In genomic region chr16:87567572-87567971, GRCm38 (mm10) we compare ENCODE assay signal across 8 mouse cellular contexts. TPM values are rescaled to one million over a fixed set of nuclear protein-coding genes. Genes with fewer than 3 reads are reported as not detected.
A peak's percentile ranks its signal among the peaks of the same experiment; 100 is the strongest.
DNase-seq lines count a peak whose midpoint lies in the region; ATAC-seq and TF ChIP-seq lines count a peak whose summit lies in the region.

No protein-coding gene starts in this region.

- no peak for TF ChIP-seq EP300 in stomach, postnatal 0 days (optimal IDR thresholded peaks at IDR 0.05)

- no peaks in the 10 kb centered on the region for H3K4me1 ChIP-seq in midbrain, postnatal 0 days (ENCODE audit: insufficient read depth, low read length)
- no peaks in the 10 kb centered on the region for H3K4me1 ChIP-seq in midbrain, embryonic 11.5 days (ENCODE audit: control insufficient read depth, insufficient read depth, low read length)
- 0 out of 2 replicates have a peak, but pooled peaks cover 6% of the 10 kb centered on the region for H3K4me1 ChIP-seq in forebrain, postnatal 0 days (ENCODE audit: insufficient read depth)
- no peaks in the 10 kb centered on the region for H3K4me1 ChIP-seq in stomach, postnatal 0 days (replicated peaks; ENCODE audit: control insufficient read depth, insufficient read depth)
- no peaks in the 10 kb centered on the region for H3K4me1 ChIP-seq in intestine, embryonic 15.5 days (replicated peaks)

- no peak for TF ChIP-seq CTCF in midbrain, postnatal 0 days (IDR thresholded peaks at IDR 0.05)
- no peak for TF ChIP-seq CTCF in forebrain, postnatal 0 days (IDR thresholded peaks at IDR 0.05; ENCODE audit: low read depth)
- TF ChIP-seq CTCF in left cerebral cortex, adult 2 months (IDR thresholded peaks at IDR 0.05), result no peak
- TF ChIP-seq CTCF in stomach, postnatal 0 days (IDR thresholded peaks at IDR 0.05; ENCODE audit: low read depth), result no peak

- no peak overlapping the region for H3K27ac ChIP-seq in midbrain, postnatal 0 days (ENCODE audit: low read depth, low read length)
- no peak overlapping the region for H3K27ac ChIP-seq in midbrain, embryonic 11.5 days (ENCODE audit: low read depth, low read length)
- peak overlapping the region; percentile 64 for H3K27ac ChIP-seq in forebrain, postnatal 0 days (ENCODE audit: low read depth, low read length)
- H3K27ac ChIP-seq in left cerebral cortex, adult 2 months, result peak overlapping the region; percentile 30; the same call in 1 of the 2 replicates
- H3K27ac ChIP-seq in stomach, postnatal 0 days (replicated peaks), result no peak overlapping the region
- no peak overlapping the region for H3K27ac ChIP-seq in intestine, embryonic 15.5 days

- peak; percentile 84 for DNase-seq in midbrain, postnatal 0 days (ENCODE audit: low spot score)
- no peak for DNase-seq in midbrain, embryonic 11.5 days (ENCODE audit: low spot score, missing footprints)
- peak; percentile 94 for DNase-seq in forebrain, postnatal 0 days
- peak; percentile 43 to 50 for DNase-seq in left cerebral cortex, adult 2 months (ENCODE audit: extremely low spot score in 1 of 2, low spot score in 2 of 2)
- DNase-seq in stomach, postnatal 0 days (ENCODE audit: low spot score), result no peak
- no peak for DNase-seq in spleen, postnatal 14 days (ENCODE audit: low spot score in 2 of 2)
- DNase-seq in adrenal gland, postnatal 4 days (ENCODE audit: low spot score in 2 of 2), result no peak

- no peaks in the 10 kb centered on the region for H3K36me3 ChIP-seq in midbrain, postnatal 0 days (ENCODE audit: insufficient read depth, low read length)
- no peaks in the 10 kb centered on the region for H3K36me3 ChIP-seq in midbrain, embryonic 11.5 days (ENCODE audit: control insufficient read depth, insufficient read depth, low read length)
- no peaks in the 10 kb centered on the region for H3K36me3 ChIP-seq in forebrain, postnatal 0 days (ENCODE audit: insufficient read depth)
- H3K36me3 ChIP-seq in stomach, postnatal 0 days (ENCODE audit: control insufficient read depth, insufficient read depth, low read length), result no peaks in the 10 kb centered on the region
- H3K36me3 ChIP-seq in intestine, embryonic 15.5 days, result no peaks in the 10 kb centered on the region

- intact Hi-C loops in left cerebral cortex, adult 2 months (cut with DNase I), result no loop called here

- no peak for ATAC-seq in midbrain, postnatal 0 days (ENCODE audit: low FRiP score)
- ATAC-seq in midbrain, embryonic 11.5 days (ENCODE audit: low FRiP score), result no peak
- ATAC-seq in forebrain, postnatal 0 days, result peak; percentile 91
- ATAC-seq in stomach, postnatal 0 days (ENCODE audit: low FRiP score, low TSS enrichment), result no peak
- no peak for ATAC-seq in intestine, embryonic 15.5 days

- 78% methylated on average over 13 of the region's 13 CpGs for WGBS in midbrain, postnatal 0 days
- 90% methylated on average over 13 of the region's 13 CpGs for WGBS in midbrain, embryonic 11.5 days
- 40% methylated on average over 13 of the region's 13 CpGs for WGBS in forebrain, postnatal 0 days
- 30% methylated on average over 13 of the region's 13 CpGs for WGBS in stomach, postnatal 0 days
- WGBS in intestine, embryonic 15.5 days, result 64% methylated on average over 13 of the region's 13 CpGs

- no peaks in the 10 kb centered on the region for H3K27me3 ChIP-seq in midbrain, postnatal 0 days (ENCODE audit: insufficient read depth, low read length)
- H3K27me3 ChIP-seq in midbrain, embryonic 11.5 days (ENCODE audit: control insufficient read depth, insufficient read depth, low read length), result no peaks in the 10 kb centered on the region
- H3K27me3 ChIP-seq in forebrain, postnatal 0 days (ENCODE audit: insufficient read depth, low read length), result no peaks in the 10 kb centered on the region
- H3K27me3 ChIP-seq in stomach, postnatal 0 days (ENCODE audit: control insufficient read depth, insufficient read depth, low read length), result no peaks in the 10 kb centered on the region
- H3K27me3 ChIP-seq in intestine, embryonic 15.5 days (replicated peaks), result no peaks in the 10 kb centered on the region

- no peak overlapping the region for H3K9ac ChIP-seq in midbrain, postnatal 0 days (replicated peaks; ENCODE audit: low read length, poor library complexity, severe bottlenecking)
- no peak overlapping the region for H3K9ac ChIP-seq in midbrain, embryonic 11.5 days (ENCODE audit: low read length)
- no peak overlapping the region for H3K9ac ChIP-seq in forebrain, postnatal 0 days
- no peak overlapping the region for H3K9ac ChIP-seq in stomach, postnatal 0 days (ENCODE audit: low read length)
- H3K9ac ChIP-seq in intestine, embryonic 15.5 days, result no peak overlapping the region

- H3K9me3 ChIP-seq in midbrain, postnatal 0 days (ENCODE audit: low read length), result no peaks in the 10 kb centered on the region
- no peaks in the 10 kb centered on the region for H3K9me3 ChIP-seq in midbrain, embryonic 11.5 days (ENCODE audit: control insufficient read depth, low read length)
- H3K9me3 ChIP-seq in forebrain, postnatal 0 days (ENCODE audit: low read length), result no peaks in the 10 kb centered on the region
- H3K9me3 ChIP-seq in stomach, postnatal 0 days (ENCODE audit: control insufficient read depth, low read length), result no peaks in the 10 kb centered on the region
- H3K9me3 ChIP-seq in intestine, embryonic 15.5 days, result no peaks in the 10 kb centered on the region

- no peak overlapping the region for H3K4me2 ChIP-seq in midbrain, postnatal 0 days (ENCODE audit: low read depth, low read length, poor library complexity, severe bottlenecking)
- no peak overlapping the region for H3K4me2 ChIP-seq in midbrain, embryonic 11.5 days
- peak overlapping the region; percentile 18 for H3K4me2 ChIP-seq in forebrain, postnatal 0 days (ENCODE audit: low read depth)
- peak overlapping the region; percentile 34 for H3K4me2 ChIP-seq in stomach, postnatal 0 days (replicated peaks; ENCODE audit: low read depth)
- no peak overlapping the region for H3K4me2 ChIP-seq in intestine, embryonic 15.5 days (replicated peaks)

- H3K4me3 ChIP-seq in midbrain, postnatal 0 days (ENCODE audit: low read depth, low read length), result no peak overlapping the region
- H3K4me3 ChIP-seq in midbrain, embryonic 11.5 days (ENCODE audit: low read depth, low read length), result no peak overlapping the region
- H3K4me3 ChIP-seq in forebrain, postnatal 0 days (ENCODE audit: low read depth, low read length), result no peak overlapping the region
- H3K4me3 ChIP-seq in left cerebral cortex, adult 2 months, result peak overlapping the region; percentile 14; the same call in 1 of the 2 replicates
- no peak overlapping the region; the same call in 1 of the 2 replicates for H3K4me3 ChIP-seq in stomach, postnatal 0 days (ENCODE audit: low read depth, low read length)
- H3K4me3 ChIP-seq in intestine, embryonic 15.5 days (replicated peaks), result no peak overlapping the region

RNA-seq across cellular contexts. Expression of gene Map3k7cl, which starts 14.4 kb away (rescaled TPM):
- 0.38 TPM in 1 of 2 replicates, not detected in the other for total RNA-seq in midbrain, postnatal 0 days (2014; rRNA removed)
- polyA plus RNA-seq in midbrain, postnatal 0 days (2015; fragmentation: Nextera tagmentation; extraction: Ambion mirVana), result not detected in 2 replicates
- not detected in 2 replicates for polyA plus RNA-seq in midbrain, embryonic 11.5 days (2014; fragmentation: Nextera tagmentation; extraction: Ambion mirVana)
- total RNA-seq in forebrain, postnatal 0 days (2014; rRNA removed), result 0.15 TPM in 1 of 2 replicates, not detected in the other
- polyA plus RNA-seq in forebrain, postnatal 0 days (2015; fragmentation: Nextera tagmentation; extraction: Ambion mirVana), result not detected in 2 replicates
- total RNA-seq in left cerebral cortex, adult 2 months (2021), result under 1 TPM; 0.34 to 0.42 TPM
- 0.19 and 0.58 TPM in 2 replicates for polyA plus RNA-seq in stomach, postnatal 0 days (2015; fragmentation: Nextera tagmentation; extraction: Ambion mirVana)
- 0.53 and 0.62 TPM in 2 replicates for polyA plus RNA-seq in intestine, embryonic 15.5 days (2015; fragmentation: Nextera tagmentation; extraction: Ambion mirVana)
- 1 to 10 TPM; 3.8 to 7.0 TPM for total RNA-seq in adrenal gland, postnatal 4 days (2021)

Comparison
In these comparisons a context has a peak if more than half of its experiments do, and no peak if none do; other contexts are left out.
1. DNase-seq: peak in midbrain, postnatal 0 days (single experiment), forebrain, postnatal 0 days (single experiment) and left cerebral cortex, adult 2 months (2 of 2); none in midbrain, embryonic 11.5 days (single experiment), stomach, postnatal 0 days (single experiment), spleen, postnatal 14 days (0 of 2) and adrenal gland, postnatal 4 days (0 of 2).
2. H3K27ac ChIP-seq: peak in forebrain, postnatal 0 days (single experiment) and left cerebral cortex, adult 2 months (single experiment); none in midbrain, postnatal 0 days (single experiment), midbrain, embryonic 11.5 days (single experiment), stomach, postnatal 0 days (single experiment) and intestine, embryonic 15.5 days (single experiment).
3. H3K4me2 ChIP-seq: peak in forebrain, postnatal 0 days (single experiment) and stomach, postnatal 0 days (single experiment); none in midbrain, postnatal 0 days (single experiment), midbrain, embryonic 11.5 days (single experiment) and intestine, embryonic 15.5 days (single experiment).